Mouse (Mus musculus) testis, postnatal 14 days (tissue): ENCODE data around the gene Mpi.

Experiments used
- DNase-seq: peaks from one replicate; pipeline ENCODE4 v3.0.0; 2021; ENCODE audit warnings: low spot score

Mpi gene

GRCm38 (mm10) chr9:57552139-57552887 is at the start of gene Mpi:
Mpi (minus strand) TSS chr9:57552763.
- peak; percentile 79 for DNase-seq

GRCm38 (mm10) chr9:57602098-57602497 is 49.5 kb upstream of the Mpi start:
- no peak for DNase-seq

- DNase-seq, result no peak
Measured at GRCm38 (mm10) chr9:57601353-57601706, 48.8 kb upstream of the Mpi start.

DNA sequence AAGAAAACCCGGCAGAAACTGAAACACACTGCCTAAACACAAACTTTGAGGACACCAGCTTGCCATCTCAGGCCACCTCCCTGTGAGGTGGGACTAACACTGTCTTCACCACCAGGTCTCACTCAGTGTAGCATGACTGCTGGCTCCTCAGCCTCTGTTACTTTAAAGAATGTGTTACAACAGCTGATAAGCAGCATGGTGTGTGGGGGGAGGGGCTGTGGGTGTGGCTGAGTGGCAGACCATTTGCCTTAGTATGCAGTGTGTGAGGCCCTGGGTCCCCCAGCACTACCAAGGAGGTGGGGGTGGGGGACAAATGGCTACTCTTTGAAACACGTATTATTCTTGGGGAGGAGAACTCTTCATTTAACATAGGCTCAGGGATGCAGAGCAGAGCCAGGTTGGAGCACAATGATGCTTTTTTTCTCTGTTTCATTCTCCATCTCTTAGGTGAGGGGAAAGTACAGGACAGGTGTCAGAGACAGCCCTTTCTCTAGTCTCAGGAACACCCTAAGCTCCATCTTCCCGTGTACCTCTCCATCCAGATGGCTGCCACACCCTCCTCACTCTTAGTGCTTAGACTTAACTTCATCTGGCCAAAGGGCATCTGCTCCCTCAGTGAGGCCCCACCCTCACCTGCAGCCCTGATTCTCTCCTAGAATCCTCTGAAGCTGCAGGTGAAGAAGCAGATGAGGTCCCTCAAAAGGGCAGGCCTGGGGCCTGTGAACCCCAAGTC is 48.2 kb upstream of the Mpi start:
- DNase-seq, result no peak

- DNase-seq, result no peak
Measured at GRCm38 (mm10) chr9:57598851-57599563, 46.4 kb upstream of the Mpi start.

- no peak for DNase-seq
Measured at GRCm38 (mm10) chr9:57597929-57598382, 45.4 kb upstream of the Mpi start.

DNA sequence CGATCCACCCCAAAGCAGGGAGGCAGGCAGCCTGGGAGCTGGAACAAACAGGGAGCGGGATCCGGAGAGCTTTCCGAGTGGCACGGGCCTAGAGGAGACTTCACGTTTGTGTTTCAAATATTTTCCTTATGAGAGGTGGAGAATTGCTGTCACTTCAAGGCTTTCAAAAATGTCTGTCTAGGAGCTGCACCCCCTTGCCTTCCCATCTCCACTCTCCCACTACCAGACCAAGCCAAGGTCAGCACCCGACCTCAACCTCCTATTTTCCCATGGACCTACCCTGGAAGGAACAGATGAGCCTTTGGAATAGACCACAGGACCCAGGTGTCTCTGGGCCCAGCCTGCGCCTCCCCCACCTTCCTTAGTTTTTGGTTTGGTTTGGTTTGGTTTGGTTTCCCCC is 44.7 kb upstream of the Mpi start:
- DNase-seq, result no peak

DNA sequence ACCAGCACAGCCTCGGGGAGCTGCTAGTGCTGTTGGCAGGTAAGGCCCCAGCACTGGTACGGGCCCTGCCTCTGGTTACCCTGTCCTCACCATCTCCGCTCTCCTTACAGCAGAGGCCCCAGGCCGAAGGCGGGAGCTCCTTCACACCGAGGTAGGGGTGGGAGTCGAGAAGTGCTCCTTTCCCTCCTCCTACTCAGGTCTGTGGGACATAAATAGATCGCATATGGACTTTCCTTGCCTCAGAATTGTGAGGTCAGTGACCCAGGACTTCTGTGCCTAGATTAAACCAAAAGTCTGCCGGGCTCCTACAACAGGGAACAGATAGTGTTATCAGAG is 41.6 kb upstream of the Mpi start:
- no peak for DNase-seq

DNA sequence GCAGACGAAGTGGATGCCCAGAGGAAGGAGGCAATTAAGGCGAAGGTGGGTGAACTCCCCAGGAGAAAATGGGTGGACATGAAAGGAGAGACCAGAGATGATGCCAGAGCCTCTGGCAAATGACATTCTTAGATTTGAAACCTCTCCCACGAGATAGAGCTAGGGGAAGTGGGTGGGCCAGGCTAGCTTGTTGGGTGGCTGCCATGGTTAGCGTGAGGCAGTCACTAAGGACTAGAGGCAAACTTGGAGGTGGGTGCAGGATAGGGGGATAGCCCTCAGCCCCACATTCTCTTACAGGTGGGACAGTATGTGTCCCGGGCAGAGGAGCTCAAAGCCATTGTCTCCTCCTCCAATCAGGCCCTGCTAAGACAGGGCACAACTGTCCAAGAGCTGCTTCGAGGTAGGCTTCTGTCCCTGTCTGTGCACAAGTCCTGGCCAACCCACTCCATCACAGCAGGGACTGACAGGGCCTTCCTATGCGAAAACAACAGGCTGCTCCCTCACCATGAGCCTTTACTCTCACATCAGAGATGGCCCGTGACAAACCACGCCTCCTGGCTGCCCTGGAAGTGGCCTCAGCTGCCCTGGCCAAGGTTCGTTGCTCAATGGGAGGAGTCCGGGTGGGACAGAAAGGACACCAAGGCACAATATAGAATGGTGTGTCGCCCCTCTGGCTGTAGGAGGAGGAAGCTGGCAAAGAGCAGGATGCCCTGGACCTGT is 41.1 kb upstream of the Mpi start:
- DNase-seq, result no peak

DNA sequence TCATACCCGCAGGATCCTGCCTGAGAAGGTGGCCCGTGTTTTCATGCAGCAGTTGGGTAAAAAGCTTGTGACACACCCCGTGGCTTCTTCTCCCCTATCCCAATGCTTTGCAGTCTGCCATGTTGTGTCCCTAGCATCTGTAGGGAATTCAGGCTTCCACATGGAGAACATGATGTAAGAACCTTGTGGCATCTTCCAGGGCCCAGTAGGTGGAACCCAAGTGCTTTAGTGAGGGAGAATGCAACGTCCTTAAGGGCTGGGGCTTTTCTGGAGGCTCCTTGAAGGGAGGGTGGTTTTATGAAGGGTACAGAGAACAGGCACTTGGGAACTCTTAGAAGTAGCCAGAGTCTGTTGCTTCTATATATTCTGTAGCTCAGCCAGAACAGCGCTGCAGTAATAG is 38.2 kb upstream of the Mpi start:
- DNase-seq, result no peak

- DNase-seq, result peak; percentile 82
Measured at GRCm38 (mm10) chr9:57589224-57590126, 36.9 kb upstream of the Mpi start, which contains the start of gene Ulk3. Ulk3 (plus strand) TSS chr9:57589452.

DNA sequence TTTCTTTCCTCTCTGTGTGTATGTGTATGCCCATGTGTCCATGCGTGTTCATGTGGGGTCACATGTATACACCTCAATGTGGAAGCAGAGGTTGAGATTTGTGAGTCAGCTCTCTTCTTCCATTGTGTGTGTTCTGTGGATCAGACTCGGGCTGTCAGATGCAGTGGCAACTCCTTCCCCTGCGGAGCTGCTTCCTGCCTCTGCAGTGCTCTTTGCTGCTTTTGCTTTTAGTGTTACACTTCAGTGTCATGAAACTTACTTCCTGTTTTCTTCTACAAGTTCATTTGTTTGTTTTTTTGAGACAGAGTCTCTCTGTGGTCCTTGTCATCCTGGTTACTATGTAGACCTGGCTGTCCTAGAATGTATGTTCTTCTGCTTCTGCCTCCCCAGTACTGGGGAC is 32.4 kb upstream of the Mpi start:
- DNase-seq, result no peak

DNA sequence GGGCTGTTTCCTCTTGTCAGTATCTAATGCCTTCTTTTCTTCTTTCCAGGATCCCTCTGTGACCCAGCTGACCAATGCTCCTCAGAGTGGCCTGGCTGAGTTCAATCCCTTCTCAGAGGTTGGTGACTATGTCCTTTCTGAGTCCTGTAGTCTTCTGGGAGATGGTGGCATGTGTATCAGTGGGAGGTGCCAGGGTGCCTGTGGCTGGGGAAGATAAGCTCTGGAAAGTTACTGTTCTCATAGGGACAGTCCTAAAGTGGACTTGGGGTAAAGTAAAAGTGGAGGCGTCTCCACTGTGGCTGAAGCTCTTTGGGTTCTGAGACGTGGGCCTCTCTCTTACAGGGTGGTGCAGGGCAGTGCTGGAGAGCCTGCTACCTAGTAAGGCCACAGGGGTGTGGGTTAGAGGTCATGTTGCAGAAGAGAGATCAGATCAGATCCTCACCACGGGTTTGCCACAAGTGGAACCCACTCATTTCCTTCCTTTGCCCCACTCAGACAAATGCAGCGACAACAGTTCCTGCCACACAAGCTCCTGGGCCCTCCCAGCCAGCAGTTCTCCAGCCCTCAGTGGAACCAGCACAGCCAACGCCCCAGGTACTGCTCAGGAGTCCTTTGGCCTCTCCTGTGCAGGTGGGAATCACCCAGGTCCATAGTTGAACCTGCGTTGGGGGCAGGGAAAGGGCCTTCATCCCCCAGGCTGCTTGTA is 24.7 kb upstream of the Mpi start:
- no peak for DNase-seq

DNA sequence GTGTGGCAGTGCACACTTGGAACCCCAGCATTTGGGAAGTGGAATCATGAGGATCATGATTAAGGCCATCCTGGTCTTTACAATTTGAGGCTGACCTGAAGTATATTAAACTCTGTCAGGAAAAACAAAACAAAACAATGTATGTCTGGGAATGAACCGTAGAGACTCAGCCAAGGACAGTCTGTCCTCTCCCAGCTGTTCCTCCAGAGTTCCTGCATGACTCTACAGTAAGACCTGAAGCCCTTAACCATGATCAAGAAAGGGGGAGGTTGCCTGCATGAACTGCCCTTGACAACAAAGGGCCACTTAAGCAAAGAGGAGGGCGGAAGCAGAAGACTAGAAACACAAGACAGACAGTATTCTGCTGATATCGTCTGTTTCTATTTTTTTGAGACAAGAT is 23.0 kb upstream of the Mpi start:
- no peak for DNase-seq

DNA sequence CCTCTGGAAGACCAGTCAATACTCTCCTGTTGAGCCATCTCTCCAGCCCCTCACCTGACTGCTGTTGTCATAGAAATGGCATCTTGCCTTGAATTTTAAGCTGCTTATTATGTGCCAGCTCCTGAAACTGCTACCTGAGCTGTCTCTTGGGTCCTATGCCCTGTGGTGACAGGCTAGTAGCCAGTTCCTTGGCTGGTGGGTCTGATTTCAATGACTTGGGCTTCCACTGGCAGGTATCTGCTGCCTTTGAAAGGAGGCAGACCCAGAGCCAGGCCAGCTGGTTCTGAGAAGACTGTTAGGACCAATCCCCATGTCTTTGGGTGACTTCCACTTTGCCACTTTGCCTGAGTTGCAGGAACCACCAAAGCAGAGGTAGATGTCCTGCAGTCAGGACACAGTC is 21.8 kb upstream of the Mpi start:
- no peak for DNase-seq

GRCm38 (mm10) chr9:57568500-57568899 is 15.9 kb upstream of the Mpi start:
- no peak for DNase-seq

DNA sequence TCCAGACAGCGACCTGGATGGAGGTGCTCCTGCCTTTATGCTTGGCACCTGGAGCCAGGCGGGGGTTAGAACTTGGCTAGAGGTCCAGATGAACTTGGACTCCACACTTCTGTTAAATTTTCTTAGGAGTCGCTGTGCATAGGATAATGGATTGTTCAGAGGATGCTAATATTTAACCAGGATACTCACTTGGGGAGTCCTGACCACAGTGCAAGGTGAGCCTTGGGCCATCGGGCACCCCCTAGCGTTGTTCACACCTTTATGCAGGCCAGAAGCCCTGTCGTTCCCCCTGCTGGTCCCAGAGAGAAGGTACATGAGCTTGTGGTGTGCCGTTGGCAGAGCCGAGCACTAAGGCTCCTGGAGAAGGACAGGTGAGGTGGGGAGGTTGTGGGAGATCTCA is 14.3 kb upstream of the Mpi start:
- DNase-seq, result no peak

DNA sequence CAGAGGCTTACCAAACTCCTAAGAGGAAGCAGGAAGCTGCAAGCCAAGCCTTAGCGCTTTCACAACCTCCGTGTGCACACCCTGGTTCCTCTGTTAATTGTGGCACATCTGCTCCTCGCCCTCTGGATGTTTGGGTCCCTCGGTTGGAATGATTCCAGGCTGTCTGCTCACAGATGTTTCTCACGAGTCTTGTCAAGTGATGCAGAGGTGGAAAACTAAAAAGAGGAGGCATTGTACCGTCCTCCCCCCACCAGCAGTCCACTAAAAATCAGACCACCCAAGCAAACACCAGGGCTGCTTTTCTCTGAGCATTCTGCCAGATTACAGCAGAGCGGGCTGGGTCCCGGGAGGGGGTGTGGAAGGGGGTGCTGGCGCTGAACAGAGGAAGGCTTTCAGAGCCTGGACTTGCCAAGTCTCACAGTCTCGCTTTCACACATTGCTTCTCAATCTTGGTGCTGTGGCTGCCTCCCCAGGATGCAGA is 13.2 kb upstream of the Mpi start:
- peak; percentile 46 for DNase-seq

GRCm38 (mm10) chr9:57564609-57565008 is 12.0 kb upstream of the Mpi start:
- no peak for DNase-seq

- DNase-seq, result peak; percentile 66
Measured at GRCm38 (mm10) chr9:57562896-57563372, 10.4 kb upstream of the Mpi start.
